Mouse (Mus musculus) hindbrain, embryonic 12.5 days (tissue): ENCODE measurements around the gene Timm10b. TPM values are rescaled to one million over a fixed set of nuclear protein-coding genes. Genes with fewer than 3 reads are reported as not detected.
A peak's percentile ranks its signal among the peaks of the same experiment; 100 is the strongest.

Experiments
- ATAC-seq: fragments of 200-750 bp; cut with Nextera tagmentation; 2 replicates; pipeline ENCODE4 v1.8.0; 2017; ENCODE audit warnings: moderate TSS enrichment; ENCODE audit not compliant: low FRiP score
- H3K27ac ChIP-seq: fragments of 300-500 bp; sonication (generic); 2 replicates; pipeline ENCODE4 v1.5.1; 2016; ENCODE audit warnings: mild to moderate bottlenecking
- H3K27me3 ChIP-seq: fragments of 300-500 bp; sonication (generic); 2 replicates; pipeline ENCODE4 v1.6.1; 2016; ENCODE audit warnings: mild to moderate bottlenecking
- H3K36me3 ChIP-seq: fragments of 300-500 bp; sonication (generic); 2 replicates; pipeline ENCODE4 v1.6.1; 2016; ENCODE audit warnings: mild to moderate bottlenecking
- H3K4me1 ChIP-seq: fragments of 300-500 bp; sonication (generic); 2 replicates; pipeline ENCODE4 v1.6.1; 2016
- H3K4me2 ChIP-seq: fragments of 300-500 bp; sonication (generic); replicated peaks from 2 replicates; pipeline ENCODE4 v1.6.1; 2016; ENCODE audit warnings: mild to moderate bottlenecking
- H3K4me3 ChIP-seq: fragments of 300-500 bp; sonication (generic); 2 replicates; pipeline ENCODE4 v1.5.1; 2016; ENCODE audit warnings: mild to moderate bottlenecking
- H3K9ac ChIP-seq: fragments of 300-500 bp; sonication (generic); 2 replicates; pipeline ENCODE4 v1.6.1; 2016; ENCODE audit warnings: mild to moderate bottlenecking, moderate library complexity
- H3K9me3 ChIP-seq: fragments of 300-500 bp; sonication (generic); replicated peaks from 2 replicates; pipeline ENCODE4 v1.6.1; 2016; ENCODE audit warnings: mild to moderate bottlenecking
- WGBS: fragments of 180-500 bp; shearing (Covaris S2); methylation state at CpG from one replicate; pipeline ENCODE4 v1.1.7; 2016; 5-methylcytosine and 5-hydroxymethylcytosine counted together
- polyA plus RNA-seq: library from polyadenylated mRNA; unstranded; fragments of >200 nt; fragmentation: Nextera tagmentation; extraction: Ambion mirVana; gene quantifications from 2 replicates; pipeline ENCODE4 v1.2.1, GENCODE M21; 2016

Gene Timm10b
- polyA plus RNA-seq, 1 experiment from 2014 or later = 151 TPM

DNA sequence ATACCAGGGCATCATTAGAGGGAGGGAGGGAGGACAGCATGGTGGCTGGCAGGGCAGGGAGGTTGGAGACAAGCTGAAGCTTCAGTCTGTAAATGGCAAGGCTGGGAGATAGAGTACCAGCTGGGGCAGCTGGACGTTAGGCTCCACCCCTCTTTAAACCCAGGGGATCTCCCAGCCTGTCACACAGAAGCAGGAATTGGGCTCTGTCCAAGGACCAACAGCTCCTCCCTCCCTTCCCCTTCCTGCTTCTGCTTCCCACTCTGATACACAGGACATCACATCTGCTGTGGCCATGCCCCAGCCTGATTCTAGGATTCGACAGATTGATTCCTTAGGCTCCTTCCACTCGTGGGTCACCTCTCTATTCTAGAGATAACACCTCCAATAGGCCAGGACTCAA, 11.2 kb upstream of the Timm10b start:
- H3K9ac ChIP-seq = no peak overlapping the region
- peaks cover 18% of the 10 kb centered on the region for H3K36me3 ChIP-seq
- no peaks in the 10 kb centered on the region for H3K27me3 ChIP-seq
- H3K4me3 ChIP-seq = no peak overlapping the region
- H3K4me2 ChIP-seq = no peak overlapping the region
- H3K4me1 ChIP-seq = peaks cover 25% of the 10 kb centered on the region
- H3K9me3 ChIP-seq = no peaks in the 10 kb centered on the region
- ATAC-seq = peak; percentile 49; the same call in 1 of the 2 replicates
- H3K27ac ChIP-seq = peak overlapping the region; percentile 71
- WGBS = 24% methylated on average over 3 of the region's 3 CpGs

DNA sequence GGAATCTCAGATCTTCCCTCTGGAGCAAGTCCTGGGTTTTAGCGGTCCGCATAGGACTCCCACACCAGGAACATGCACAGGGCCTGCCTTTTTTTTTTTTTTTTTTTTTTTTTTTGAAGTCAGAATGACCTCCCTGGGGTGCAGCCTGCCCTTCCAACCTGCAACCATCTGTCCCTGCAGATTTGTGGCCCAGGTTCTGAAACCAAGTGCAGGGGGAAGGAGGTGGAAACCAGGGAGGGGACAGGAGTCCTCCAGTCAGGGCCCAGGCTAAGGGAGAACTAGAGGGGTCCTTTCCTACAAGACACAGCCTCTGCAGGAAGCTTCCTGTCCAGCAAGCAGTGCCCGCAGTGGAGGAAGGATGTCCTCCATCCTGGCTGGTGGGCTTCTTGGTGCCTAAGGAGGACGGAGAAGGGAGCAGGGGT, 7.3 kb upstream of the Timm10b start:
- Histone ChIP-seq H3K4me3 (peak overlapping the region; percentile 69), H3K27me3 (no peaks in the 10 kb centered on the region), H3K4me1 (peaks cover 34% of the 10 kb centered on the region), H3K9me3 (no peaks in the 10 kb centered on the region), H3K36me3 (peaks cover 16% of the 10 kb centered on the region), H3K9ac (peak overlapping the region; percentile 83), H3K4me2 (peak overlapping the region; percentile 82), H3K27ac (peak overlapping the region; percentile 82)
- ATAC-seq = no peak; the same call in 1 of the 2 replicates
- 18% methylated on average over 4 of the region's 4 CpGs for WGBS

DNA sequence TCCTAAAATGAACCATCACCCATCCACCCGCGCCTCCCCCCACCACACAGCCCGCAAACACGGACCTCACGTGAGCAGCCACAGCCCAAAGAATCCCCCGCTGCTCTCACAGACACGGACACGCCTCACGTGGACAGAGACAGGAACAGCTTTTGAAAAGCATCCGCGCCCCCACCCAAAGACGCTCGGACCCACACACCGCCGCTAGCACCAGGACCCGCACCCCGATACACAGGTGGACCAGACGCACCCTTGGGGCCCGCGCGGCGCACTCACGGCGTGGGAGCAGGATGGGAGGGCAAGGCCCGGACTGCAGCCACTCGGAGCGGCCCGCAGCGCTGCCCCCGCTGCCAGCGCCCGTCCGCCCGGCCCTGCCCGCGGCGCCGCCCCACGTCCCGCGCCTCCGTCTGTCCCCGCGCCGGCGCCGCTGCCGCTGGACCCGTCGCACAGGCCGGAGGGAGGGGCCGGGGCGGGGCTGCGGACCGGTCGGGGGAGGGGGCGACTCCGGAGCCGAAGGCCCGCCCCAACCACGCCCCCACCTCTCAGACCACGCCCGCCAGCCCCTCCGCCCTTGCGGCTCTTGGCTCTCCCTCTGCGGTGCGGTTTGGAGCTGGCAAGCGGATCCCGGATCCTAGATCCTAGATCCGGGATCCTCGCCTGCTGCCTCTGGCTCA, 6.6 kb upstream of the Timm10b start, which contains the start of gene Trim3:
Gene Trim3 (minus strand): TSS at position 445 of the 674 bp plus-strand sequence.
- Histone ChIP-seq H3K4me2 (peak within 1 kb of the TSS; percentile 82), H3K4me3 (peak within 1 kb of the TSS; percentile 69), H3K27ac (peak within 1 kb of the TSS; percentile 82), H3K9ac (peak within 1 kb of the TSS; percentile 83), H3K4me1 (peaks cover 33% of the 10 kb centered on the region), H3K9me3 (no peaks in the 10 kb centered on the region), H3K27me3 (no peaks in the 10 kb centered on the region), H3K36me3 (peaks cover 22% of the 10 kb centered on the region)
- ATAC-seq = peak; percentile 88
- WGBS = under 1% methylated on average over 67 of the region's 71 CpGs

DNA sequence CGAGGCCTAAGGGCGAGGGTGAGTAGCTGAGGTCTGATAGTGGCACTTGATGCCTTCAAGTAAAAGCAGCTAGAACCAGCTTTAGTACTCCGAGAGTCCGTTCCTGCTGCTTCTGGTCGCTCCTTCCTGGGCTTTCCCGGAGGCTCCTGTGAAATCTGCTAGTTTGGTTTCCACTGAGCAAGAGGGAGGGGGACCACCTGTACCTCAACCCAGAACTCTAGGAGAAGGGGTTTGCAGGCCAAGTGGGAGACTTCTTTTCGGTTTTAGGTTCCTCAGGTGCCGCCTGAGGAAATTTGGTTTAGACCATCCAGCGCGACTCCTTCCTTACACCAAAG, 6.1 kb upstream of the Timm10b start:
- peaks cover 22% of the 10 kb centered on the region for H3K36me3 ChIP-seq
- peak overlapping the region; percentile 69 for H3K4me3 ChIP-seq
- peak overlapping the region; percentile 82 for H3K4me2 ChIP-seq
- H3K9me3 ChIP-seq = no peaks in the 10 kb centered on the region
- no peak for ATAC-seq
- peak overlapping the region; percentile 82 for H3K27ac ChIP-seq
- H3K9ac ChIP-seq = peak overlapping the region; percentile 83
- H3K27me3 ChIP-seq = no peaks in the 10 kb centered on the region
- H3K4me1 ChIP-seq = peaks cover 30% of the 10 kb centered on the region
- WGBS = 8% methylated on average over 10 of the region's 10 CpGs

DNA sequence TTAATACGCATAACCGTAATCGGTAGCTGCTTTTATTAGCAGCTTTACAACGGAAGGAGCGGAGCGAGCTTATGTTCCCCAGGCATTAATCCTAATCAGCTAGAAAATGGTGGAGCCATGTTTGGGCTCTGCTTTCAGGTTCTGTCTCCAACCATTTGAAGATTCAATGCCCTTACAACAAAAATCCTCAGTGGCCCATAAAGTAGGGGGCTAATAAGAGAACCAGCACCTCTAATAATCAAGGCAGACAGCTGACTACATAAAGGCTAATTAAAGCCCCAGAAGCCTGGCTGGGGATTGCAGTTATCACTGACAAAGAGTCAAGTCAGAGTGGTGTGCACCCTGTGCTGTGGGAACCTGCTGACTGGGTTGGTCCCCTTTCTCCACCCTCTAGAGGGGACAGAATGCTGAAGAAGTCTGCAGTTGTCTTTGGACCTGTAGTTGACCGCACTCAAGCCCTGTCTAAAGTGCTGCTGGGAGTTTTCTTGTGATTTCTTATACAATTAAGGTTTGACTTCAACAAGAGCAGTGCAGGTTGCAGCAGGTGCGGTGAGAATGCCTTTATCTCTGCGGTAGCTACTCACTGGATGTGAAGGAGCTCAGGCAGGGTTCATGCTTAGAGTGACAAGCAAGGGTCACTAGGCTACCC, 5.5 kb upstream of the Timm10b start:
- WGBS = 54% methylated on average over 9 of the region's 9 CpGs

DNA sequence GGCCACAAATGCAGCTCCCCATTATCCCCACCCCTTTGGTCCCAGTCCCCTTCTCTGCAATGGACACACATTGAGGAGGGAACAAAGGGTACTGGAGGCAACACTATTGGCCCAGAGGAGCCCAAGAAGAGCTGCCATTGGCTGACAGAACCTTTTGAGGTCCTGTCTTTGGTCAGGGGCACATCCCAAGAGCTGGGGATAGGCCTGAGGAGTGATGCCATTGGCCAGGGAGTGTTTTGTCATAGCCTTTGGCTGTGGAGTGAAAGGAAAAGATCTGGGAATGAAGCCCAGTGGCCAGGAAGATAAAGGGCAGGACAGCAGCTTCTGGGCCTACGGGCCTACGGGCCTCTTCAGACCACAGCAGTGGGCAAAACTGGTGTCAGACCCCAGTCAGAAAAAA, 4.1 kb upstream of the Timm10b start:
- Histone ChIP-seq H3K4me2 (no peak overlapping the region), H3K27me3 (no peaks in the 10 kb centered on the region), H3K9ac (no peak overlapping the region), H3K36me3 (peaks cover 22% of the 10 kb centered on the region), H3K9me3 (no peaks in the 10 kb centered on the region), H3K4me1 (peaks cover 34% of the 10 kb centered on the region), H3K4me3 (no peak overlapping the region), H3K27ac (no peak overlapping the region)
- WGBS = 86% methylated on average over 2 of the region's 2 CpGs
- no peak for ATAC-seq

More for the DNA sequence above, 5.5 kb upstream of the Timm10b start:
- Histone ChIP-seq H3K9me3 (no peaks in the 10 kb centered on the region), H3K4me3 (0 out of 2 replicates have a peak overlapping the region, but pooled peaks have one; percentile 69), H3K4me1 (peaks cover 29% of the 10 kb centered on the region), H3K36me3 (peaks cover 22% of the 10 kb centered on the region), H3K9ac (no peak overlapping the region), H3K27me3 (no peaks in the 10 kb centered on the region), H3K27ac (peak overlapping the region; percentile 82; the same call in 1 of the 2 replicates), H3K4me2 (peak overlapping the region; percentile 82)
- ATAC-seq = no peak

DNA sequence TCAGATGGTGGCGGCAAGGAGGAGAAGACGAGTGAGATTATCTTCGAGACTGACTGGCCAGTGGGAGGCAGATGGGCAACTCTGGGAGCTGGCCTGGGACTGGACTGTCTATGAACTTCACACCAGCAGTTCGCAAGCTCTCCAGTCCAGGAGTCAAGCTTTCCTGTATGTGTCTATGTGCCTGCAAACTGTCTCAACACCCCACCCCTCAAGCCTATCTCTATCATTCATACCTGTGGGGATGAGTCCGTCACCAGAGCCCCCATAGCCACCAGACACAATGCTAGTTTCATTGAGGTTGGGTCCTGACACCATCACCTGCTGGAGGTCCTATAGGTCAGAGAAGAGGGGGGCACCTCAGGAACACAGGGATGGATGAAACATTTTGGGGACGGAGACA, 1.1 kb upstream of the Timm10b start:
- no peak overlapping the region for H3K27ac ChIP-seq
- H3K9me3 ChIP-seq = no peaks in the 10 kb centered on the region
- H3K4me3 ChIP-seq = no peak overlapping the region
- H3K4me1 ChIP-seq = peaks cover 32% of the 10 kb centered on the region
- no peak for ATAC-seq
- no peak overlapping the region for H3K4me2 ChIP-seq
- H3K36me3 ChIP-seq = peaks cover 31% of the 10 kb centered on the region
- H3K9ac ChIP-seq = peak overlapping the region; percentile 89; the same call in 1 of the 2 replicates
- no peaks in the 10 kb centered on the region for H3K27me3 ChIP-seq
- 95% methylated on average over 6 of the region's 6 CpGs for WGBS

DNA sequence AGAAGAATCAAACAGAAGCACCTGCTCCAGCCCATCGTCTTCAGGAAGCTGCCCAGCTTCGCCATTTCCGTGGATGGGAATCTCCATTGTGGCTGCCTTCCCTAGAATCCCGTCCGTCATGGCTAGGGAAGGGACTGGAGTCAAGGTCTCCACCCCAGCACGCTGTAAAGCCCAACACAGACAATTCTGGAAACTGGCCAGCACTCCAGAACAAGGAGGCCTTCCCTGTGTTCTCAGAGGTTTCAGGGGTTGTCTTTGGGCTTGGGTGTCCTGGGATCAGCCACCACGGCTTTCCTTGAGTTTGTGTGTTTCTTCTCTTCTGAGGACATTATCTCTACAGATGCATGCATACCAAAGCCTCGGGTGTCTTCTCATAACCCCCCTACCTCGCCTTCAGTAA, 552 bp upstream of the Timm10b start:
- H3K27me3 ChIP-seq = no peaks in the 10 kb centered on the region
- H3K4me1 ChIP-seq = peaks cover 28% of the 10 kb centered on the region
- ATAC-seq = no peak

DNA sequence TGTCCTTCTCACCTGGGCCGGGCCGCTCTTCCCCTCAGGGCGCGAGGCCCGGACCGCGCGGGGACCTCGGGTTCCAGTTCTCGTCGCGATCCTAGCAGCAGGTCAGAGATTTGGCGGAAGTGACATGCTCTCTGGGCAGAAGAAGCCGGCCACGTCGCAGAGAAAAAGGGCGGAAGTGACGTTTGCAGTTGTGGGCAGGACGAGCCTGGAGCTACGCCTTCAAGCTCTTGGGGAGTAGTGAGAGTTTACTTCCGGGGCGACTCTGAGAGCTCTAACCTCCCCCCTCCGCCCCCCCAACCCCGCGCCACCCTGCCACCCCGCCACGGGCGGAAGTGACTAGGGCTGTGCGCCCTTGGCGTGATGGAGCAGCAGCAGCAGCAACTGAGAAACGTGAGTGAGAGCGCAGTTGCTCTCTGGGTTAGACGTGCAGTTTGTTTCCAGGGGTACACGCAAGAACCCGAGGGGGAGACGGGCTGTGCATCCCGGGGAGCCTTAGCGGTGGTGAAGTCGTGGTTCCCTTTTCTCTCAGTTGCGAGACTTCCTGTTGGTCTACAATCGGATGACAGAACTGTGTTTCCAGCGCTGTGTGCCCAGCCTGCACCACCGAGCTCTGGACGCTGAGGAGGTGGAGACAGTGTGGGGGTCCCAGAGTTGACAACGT, 507 bp downstream of the Timm10b start, which contains the start of the genes Arfip2 and Gm45799:
Gene Arfip2 (minus strand): TSS at position 184 of the 661 bp plus-strand sequence.
Gene Gm45799 (plus strand): TSS at position 320 of the 661 bp plus-strand sequence.
- H3K4me1 ChIP-seq = peaks cover 25% of the 10 kb centered on the region
- H3K27me3 ChIP-seq = no peaks in the 10 kb centered on the region
- peak within 1 kb of the TSS; percentile 73 for H3K27ac ChIP-seq
- H3K4me2 ChIP-seq = peak within 1 kb of the TSS; percentile 82
- under 1% methylated on average over 44 of the region's 45 CpGs for WGBS
- H3K4me3 ChIP-seq = peak within 1 kb of the TSS; percentile 71
- peak within 1 kb of the TSS; percentile 89 for H3K9ac ChIP-seq
- peak; percentile 97 for ATAC-seq
- no peaks in the 10 kb centered on the region for H3K9me3 ChIP-seq
- H3K36me3 ChIP-seq = peaks cover 33% of the 10 kb centered on the region

More for the DNA sequence above, 552 bp upstream of the Timm10b start:
- Histone ChIP-seq H3K9ac (peak overlapping the region; percentile 89), H3K4me3 (peak overlapping the region; percentile 71), H3K9me3 (no peaks in the 10 kb centered on the region), H3K4me2 (peak overlapping the region; percentile 82), H3K27ac (no peak overlapping the region), H3K36me3 (peaks cover 33% of the 10 kb centered on the region)
- 83% methylated on average over 9 of the region's 9 CpGs for WGBS

DNA sequence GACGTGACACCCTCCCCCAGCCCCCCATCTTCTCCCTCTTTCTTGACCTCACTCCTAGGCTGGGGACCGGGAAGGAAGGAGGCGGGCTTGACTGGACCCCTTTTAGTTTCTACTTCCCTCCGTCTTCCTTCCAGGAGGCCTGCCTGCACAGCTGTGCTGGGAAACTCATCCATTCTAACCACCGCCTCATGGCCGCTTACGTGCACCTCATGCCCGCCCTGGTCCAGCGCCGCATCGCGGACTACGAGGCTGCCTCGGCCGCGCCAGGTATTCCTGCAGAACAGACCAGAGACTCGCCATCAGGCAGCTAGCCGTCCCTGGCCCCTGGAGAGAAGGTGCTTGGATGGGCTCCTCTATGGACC, 1.0 kb downstream of the Timm10b start:
- H3K4me3 ChIP-seq = peak overlapping the region; percentile 71
- H3K36me3 ChIP-seq = peaks cover 33% of the 10 kb centered on the region
- peak overlapping the region; percentile 89 for H3K9ac ChIP-seq
- ATAC-seq = no peak
- H3K4me2 ChIP-seq = peak overlapping the region; percentile 82
- no peaks in the 10 kb centered on the region for H3K9me3 ChIP-seq
- peaks cover 25% of the 10 kb centered on the region for H3K4me1 ChIP-seq
- peak overlapping the region; percentile 73 for H3K27ac ChIP-seq
- WGBS = under 1% methylated on average over 18 of the region's 18 CpGs
- no peaks in the 10 kb centered on the region for H3K27me3 ChIP-seq

DNA sequence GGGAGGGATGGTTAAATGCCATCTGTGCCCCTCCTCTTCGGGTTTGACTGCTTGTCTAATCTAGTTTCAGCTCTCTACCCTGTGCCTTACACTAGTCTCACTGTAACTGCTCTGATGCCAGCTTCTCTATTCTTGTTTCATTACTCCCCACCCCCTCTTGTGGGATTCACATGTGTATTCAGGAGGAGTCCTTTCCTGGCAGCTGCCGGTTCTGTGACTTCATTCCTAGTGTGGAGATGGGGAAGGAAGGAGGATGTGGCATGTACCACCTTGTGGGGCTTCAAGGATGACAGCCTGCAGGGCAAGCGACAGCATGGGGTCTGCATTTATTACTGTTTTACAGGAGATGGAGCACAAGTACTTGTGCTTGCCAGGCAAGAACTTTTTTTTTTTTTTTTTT, 2.1 kb downstream of the Timm10b start:
- H3K27me3 ChIP-seq = no peaks in the 10 kb centered on the region
- H3K4me2 ChIP-seq = no peak overlapping the region; the same call in 1 of the 2 replicates
- 74% methylated on average over 3 of the region's 3 CpGs for WGBS
- H3K9ac ChIP-seq = no peak overlapping the region; the same call in 1 of the 2 replicates
- H3K4me1 ChIP-seq = peaks cover 25% of the 10 kb centered on the region
- H3K4me3 ChIP-seq = no peak overlapping the region
- ATAC-seq = no peak
- H3K9me3 ChIP-seq = no peaks in the 10 kb centered on the region
- no peak overlapping the region for H3K27ac ChIP-seq
- peaks cover 26% of the 10 kb centered on the region for H3K36me3 ChIP-seq
